Mouse (Mus musculus) intestine, postnatal 0 days (tissue): ENCODE measurements at regions not wholly inside any gene's neighbourhood (a gene's known extent, or its start where the extent isn't known, plus 50 kb on each side); places are given as distances from the start of the nearest gene placed in this dataset.

ENCODE experiments used
- ATAC-seq: fragments of 200-750 bp; cut with Nextera tagmentation; 2 replicates; pipeline ENCODE4 v1.8.0; 2017; ENCODE audit warnings: mild to moderate bottlenecking, moderate TSS enrichment, moderate library complexity
- H3K27ac ChIP-seq: fragments of 300-500 bp; sonication (generic); 2 replicates; pipeline ENCODE4 v1.5.1; 2014; ENCODE audit warnings: mild to moderate bottlenecking, low read depth, low read length, moderate library complexity
- H3K27me3 ChIP-seq: fragments of 300-500 bp; sonication (generic); replicated peaks from 2 replicates; pipeline ENCODE4 v1.6.1; 2014; ENCODE audit warnings: low read length, mixed read lengths; ENCODE audit not compliant: control insufficient read depth, insufficient read depth
- H3K36me3 ChIP-seq: fragments of 300-500 bp; sonication (generic); 2 replicates; pipeline ENCODE4 v1.6.1; 2014; ENCODE audit warnings: mild to moderate bottlenecking, moderate library complexity; ENCODE audit not compliant: control insufficient read depth, insufficient read depth
- H3K4me1 ChIP-seq: fragments of 300-500 bp; sonication (generic); replicated peaks from 2 replicates; pipeline ENCODE4 v1.6.1; 2014; ENCODE audit warnings: antibody characterized with exemption, low read length, mixed read lengths; ENCODE audit not compliant: control insufficient read depth, insufficient read depth
- H3K4me2 ChIP-seq: fragments of 300-500 bp; sonication (generic); replicated peaks from 2 replicates; pipeline ENCODE4 v1.6.1; 2014; ENCODE audit warnings: low read depth, mild to moderate bottlenecking, moderate library complexity
- H3K4me3 ChIP-seq: fragments of 300-500 bp; sonication (generic); 2 replicates; pipeline ENCODE4 v1.5.1; 2014; ENCODE audit warnings: low read depth, low read length
- H3K9ac ChIP-seq: fragments of 300-500 bp; sonication (generic); 2 replicates; pipeline ENCODE4 v1.6.1; 2014; ENCODE audit warnings: mild to moderate bottlenecking, low read depth, low read length
- H3K9me3 ChIP-seq: fragments of 300-500 bp; sonication (generic); 2 replicates; pipeline ENCODE4 v1.6.1; 2016; ENCODE audit warnings: mixed run types; ENCODE audit not compliant: control insufficient read depth
- CTCF ChIP-seq: sonication (generic); IDR thresholded peaks from 2 replicates; pipeline ENCODE4 v1.5.1; 2016; ENCODE audit warnings: low read depth, mild to moderate bottlenecking, control low read depth, antibody characterized with exemption, moderate library complexity
- WGBS: fragments of 180-500 bp; shearing (Covaris S2); extraction: QIAGEN DNeasy Blood & Tissue Kit; methylation state at CpG from one replicate; pipeline ENCODE4 v1.1.7; 2014; 5-methylcytosine and 5-hydroxymethylcytosine counted together

DNA sequence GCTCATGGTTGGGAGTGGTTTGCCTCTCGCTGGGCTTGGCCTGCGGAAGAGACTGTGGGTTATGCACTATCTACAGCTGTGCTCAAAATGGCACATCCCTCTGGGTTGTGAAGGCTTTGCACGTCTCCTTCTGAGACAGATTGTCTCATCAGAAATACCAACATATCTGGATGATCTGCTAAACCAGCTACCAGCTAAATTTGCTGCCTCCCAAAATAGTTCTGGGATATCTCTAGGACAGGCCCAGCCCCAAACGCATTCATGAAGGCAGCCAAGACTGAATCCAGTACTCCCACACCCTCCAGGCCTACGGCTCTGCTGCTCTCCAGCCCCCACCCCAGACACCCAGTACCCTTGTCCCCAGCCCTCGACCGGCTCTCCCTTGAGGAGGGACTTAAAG lies 145.7 kb downstream of the Tle3 start:
- WGBS, result 85% methylated on average over 7 of the region's 7 CpGs
- H3K27me3 ChIP-seq, result no peaks in the 10 kb centered on the region
- H3K4me2 ChIP-seq, result no peak overlapping the region
- no peak for TF ChIP-seq CTCF
- H3K27ac ChIP-seq, result no peak overlapping the region
- no peak overlapping the region for H3K4me3 ChIP-seq
- H3K4me1 ChIP-seq, result no peaks in the 10 kb centered on the region
- H3K9me3 ChIP-seq, result no peaks in the 10 kb centered on the region
- no peak overlapping the region for H3K9ac ChIP-seq
- no peaks in the 10 kb centered on the region for H3K36me3 ChIP-seq
- ATAC-seq, result no peak

DNA sequence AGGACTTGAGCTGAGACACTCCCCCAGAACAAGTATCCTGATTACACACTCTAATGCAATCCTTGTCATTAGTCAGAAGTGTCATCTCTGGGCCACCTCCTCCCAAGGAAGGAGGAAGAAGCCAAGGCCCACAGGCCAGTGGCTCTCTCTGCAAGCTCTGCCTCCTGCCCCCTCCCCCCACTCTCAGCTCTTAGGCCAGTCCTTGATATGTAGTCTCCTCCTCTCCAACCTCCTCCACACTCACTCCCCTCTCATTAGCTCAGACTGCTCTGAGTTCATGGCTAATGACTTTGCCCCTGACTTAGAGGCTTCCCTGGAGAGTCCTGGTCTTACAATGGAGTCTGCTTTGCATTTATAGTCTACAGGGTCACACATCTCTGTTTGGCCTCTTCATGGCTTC lies 139.3 kb downstream of the Tle3 start:
- H3K27me3 ChIP-seq, result peaks cover 7% of the 10 kb centered on the region; the same call in 1 of the 2 replicates
- H3K4me1 ChIP-seq, result no peaks in the 10 kb centered on the region
- no peaks in the 10 kb centered on the region for H3K36me3 ChIP-seq
- ATAC-seq, result no peak
- H3K4me3 ChIP-seq, result no peak overlapping the region
- no peaks in the 10 kb centered on the region for H3K9me3 ChIP-seq
- no peak for TF ChIP-seq CTCF
- H3K27ac ChIP-seq, result no peak overlapping the region
- no peak overlapping the region for H3K4me2 ChIP-seq
- no peak overlapping the region for H3K9ac ChIP-seq

DNA sequence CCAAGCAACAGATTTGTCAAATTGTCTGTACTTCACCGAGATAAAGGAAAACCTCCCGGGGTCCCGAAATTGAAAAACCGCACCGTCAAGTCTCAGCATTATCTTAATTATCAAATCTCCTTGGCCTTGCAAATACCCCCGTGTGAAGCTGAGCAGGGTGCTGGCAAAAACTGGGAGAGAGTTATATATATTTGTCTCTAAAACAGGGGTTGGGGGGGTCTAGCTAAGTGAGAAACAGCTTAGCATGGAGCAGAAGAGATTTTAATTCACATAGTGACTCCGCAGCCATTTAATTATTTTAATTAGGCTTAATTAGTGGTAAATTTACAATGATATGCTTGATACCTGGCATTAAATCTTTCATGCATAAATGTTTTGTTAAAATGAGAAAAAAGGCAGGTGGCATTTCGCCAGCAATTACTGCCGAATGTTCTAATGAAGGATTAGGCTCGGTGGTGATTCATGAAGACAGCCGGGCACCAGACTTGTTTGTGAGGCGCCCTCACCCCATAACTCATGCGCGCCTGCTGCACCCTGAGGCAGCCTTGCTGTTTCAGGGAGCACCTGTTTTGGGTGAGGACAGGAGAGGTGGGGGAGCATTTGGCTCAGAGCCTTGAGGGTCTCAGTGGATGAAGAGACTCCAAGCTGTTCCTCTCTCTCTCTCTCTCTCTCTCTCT lies 138.2 kb downstream of the Tle3 start:
- no peak overlapping the region for H3K4me2 ChIP-seq
- H3K4me1 ChIP-seq, result no peaks in the 10 kb centered on the region
- H3K27me3 ChIP-seq, result peaks cover 7% of the 10 kb centered on the region; the same call in 1 of the 2 replicates
- 55% methylated on average over 14 of the region's 14 CpGs for WGBS
- no peak for ATAC-seq
- H3K9me3 ChIP-seq, result no peaks in the 10 kb centered on the region
- no peak overlapping the region for H3K27ac ChIP-seq
- H3K4me3 ChIP-seq, result no peak overlapping the region
- no peaks in the 10 kb centered on the region for H3K36me3 ChIP-seq
- no peak for TF ChIP-seq CTCF
- H3K9ac ChIP-seq, result no peak overlapping the region

DNA sequence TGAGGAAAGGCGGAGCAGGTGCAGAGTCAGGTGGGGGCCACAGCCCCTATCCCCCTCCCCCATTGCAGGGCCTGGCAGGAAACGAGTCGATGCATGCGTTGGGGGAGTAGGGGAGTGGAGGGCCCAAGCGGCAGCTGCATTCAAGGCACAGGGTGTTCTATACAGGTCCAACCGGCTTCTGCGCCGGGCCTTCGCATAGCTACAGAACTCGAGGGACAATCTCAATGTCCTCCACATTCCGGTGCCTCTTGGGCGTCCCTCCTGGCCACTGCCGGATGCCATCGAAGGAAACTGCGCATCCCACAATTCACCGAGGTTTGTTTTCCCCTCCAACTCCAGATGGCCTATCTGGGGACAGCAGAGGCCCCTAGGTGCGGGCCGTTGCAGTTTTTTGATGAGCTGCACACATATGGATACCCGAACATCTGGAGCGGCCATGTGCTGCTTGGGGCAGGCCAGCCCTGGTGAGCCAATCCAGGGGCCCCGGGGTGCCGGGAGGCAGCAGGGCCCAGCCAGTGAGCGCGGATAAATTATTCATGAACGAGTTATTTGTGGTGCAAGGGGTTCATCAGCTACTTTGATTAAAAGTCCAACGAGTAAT lies 137.5 kb downstream of the Tle3 start:
- ATAC-seq, result no peak
- H3K4me2 ChIP-seq, result no peak overlapping the region
- 32% methylated on average over 26 of the region's 26 CpGs for WGBS

DNA sequence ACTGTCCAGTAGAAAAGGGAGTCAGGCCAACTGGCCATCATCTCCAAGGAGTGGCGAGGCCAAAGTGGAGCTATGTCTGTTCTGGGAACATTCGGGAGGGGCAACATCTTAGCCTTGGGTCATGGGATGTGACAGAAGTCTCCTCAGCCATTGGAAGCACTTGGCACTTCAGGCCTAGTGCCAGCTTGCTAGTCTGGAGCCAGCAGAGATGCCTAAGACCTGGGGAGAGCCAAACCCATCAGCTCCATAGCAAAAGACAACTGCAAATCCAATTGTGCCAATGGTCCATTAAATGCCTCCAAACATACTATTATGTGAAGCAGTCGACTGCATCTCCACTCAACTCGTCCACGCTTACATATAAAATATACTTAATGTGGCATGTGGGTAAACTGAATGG lies 136.9 kb downstream of the Tle3 start:
- Histone ChIP-seq H3K4me2 (no peak overlapping the region), H3K9me3 (no peaks in the 10 kb centered on the region), H3K27ac (no peak overlapping the region), H3K36me3 (no peaks in the 10 kb centered on the region), H3K4me1 (no peaks in the 10 kb centered on the region), H3K9ac (no peak overlapping the region), H3K27me3 (peaks cover 7% of the 10 kb centered on the region; the same call in 1 of the 2 replicates), H3K4me3 (no peak overlapping the region)
- 74% methylated on average over 5 of the region's 5 CpGs for WGBS
- no peak for ATAC-seq
- TF ChIP-seq CTCF, result no peak

More for the DNA sequence above, 137.5 kb downstream of the Tle3 start:
- no peak overlapping the region for H3K27ac ChIP-seq
- no peaks in the 10 kb centered on the region for H3K9me3 ChIP-seq
- H3K27me3 ChIP-seq, result peaks cover 7% of the 10 kb centered on the region; the same call in 1 of the 2 replicates
- H3K4me1 ChIP-seq, result no peaks in the 10 kb centered on the region
- no peak overlapping the region for H3K9ac ChIP-seq
- TF ChIP-seq CTCF, result peak; percentile 26
- H3K4me3 ChIP-seq, result no peak overlapping the region
- no peaks in the 10 kb centered on the region for H3K36me3 ChIP-seq

DNA sequence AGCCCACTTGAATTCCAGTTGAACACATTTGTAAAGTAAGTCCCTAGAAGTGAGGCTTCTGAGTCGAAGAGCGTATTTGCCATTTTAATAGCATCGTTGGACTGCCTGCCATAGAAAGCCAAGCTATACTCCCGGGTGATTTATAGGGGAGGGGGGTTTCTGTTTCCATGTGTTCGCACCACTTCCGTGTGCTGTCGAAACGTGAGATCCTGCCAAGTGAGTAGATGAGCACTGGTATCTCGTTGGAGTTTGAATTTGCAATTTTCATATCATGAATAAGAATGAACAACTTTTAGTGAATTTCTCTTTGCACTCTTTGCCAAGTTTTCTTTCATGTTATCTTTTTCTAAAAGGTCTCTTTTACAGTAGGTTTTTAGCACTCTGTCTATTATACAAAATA lies 128.7 kb downstream of the Tle3 start:
- no peak for TF ChIP-seq CTCF
- no peak overlapping the region for H3K9ac ChIP-seq
- no peak overlapping the region for H3K4me3 ChIP-seq
- no peaks in the 10 kb centered on the region for H3K36me3 ChIP-seq
- H3K27me3 ChIP-seq, result no peaks in the 10 kb centered on the region
- 82% methylated on average over 9 of the region's 9 CpGs for WGBS
- H3K9me3 ChIP-seq, result no peaks in the 10 kb centered on the region
- H3K4me2 ChIP-seq, result no peak overlapping the region
- H3K4me1 ChIP-seq, result no peaks in the 10 kb centered on the region
- ATAC-seq, result no peak
- H3K27ac ChIP-seq, result no peak overlapping the region
